In the genomic region with DNA sequence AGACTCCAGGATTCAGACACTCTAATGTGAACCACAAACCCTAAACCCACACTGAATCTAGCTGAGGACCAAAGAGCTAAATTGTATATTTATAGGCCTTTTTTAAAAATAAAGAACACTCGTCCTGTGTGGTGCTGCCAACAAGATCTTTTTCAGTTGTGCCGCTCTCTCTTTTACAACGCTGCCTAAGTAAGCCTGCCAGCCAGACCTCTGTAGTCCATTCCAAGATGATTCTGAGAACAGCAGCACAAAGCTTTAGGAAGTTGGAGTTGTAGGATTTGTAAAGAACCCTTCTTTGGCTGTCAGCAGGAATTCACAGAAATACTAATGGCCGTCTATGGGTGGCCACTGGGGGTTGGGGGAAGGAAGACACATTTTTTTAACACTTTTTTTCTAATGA, we compare ENCODE assay signal across 15 mouse cellular contexts.
"Had no signal": no experiment of that assay in that cellular context is flagged by ENCODE, and none has a peak within 500 bp of the region (broad histone marks: within the 10 kb centered on the region; RNA-seq: fewer than 3 reads in every experiment).

No protein-coding gene starts in this region.

- H3K4me3 ChIP-seq: kidney, embryonic 15.5 days; limb, embryonic 12.5 days; midbrain, embryonic 13.5 days; myocyte; neural tube, embryonic 15.5 days had no signal

- H3K36me3 ChIP-seq: kidney, embryonic 15.5 days; limb, embryonic 12.5 days; midbrain, embryonic 13.5 days; neural tube, embryonic 15.5 days had no signal

- H3K27me3 ChIP-seq: kidney, embryonic 15.5 days; limb, embryonic 12.5 days; midbrain, embryonic 13.5 days; neural tube, embryonic 15.5 days had no signal

- H3K9ac ChIP-seq: kidney, embryonic 15.5 days; limb, embryonic 12.5 days; liver, embryonic 14.5 days; midbrain, embryonic 13.5 days; neural tube, embryonic 15.5 days had no signal

- H3K4me1 ChIP-seq: kidney, embryonic 15.5 days; midbrain, embryonic 13.5 days had no signal

- ATAC-seq: midbrain, embryonic 13.5 days had no signal

- DNase-seq: kidney, adult 18-20 months; kidney, postnatal 25 days; layer of hippocampus, postnatal 36 days; lung, adult 18-20 months; right cerebral cortex, adult 18-20 months; right cerebral cortex, postnatal 4 days; spleen, adult 18-20 months; thymus, adult 18-20 months; thymus, postnatal 14 days had no signal

- H3K27ac ChIP-seq: kidney, embryonic 15.5 days; limb, embryonic 12.5 days; liver, embryonic 14.5 days; midbrain, embryonic 13.5 days; neural tube, embryonic 15.5 days had no signal

- H3K4me2 ChIP-seq: kidney, embryonic 15.5 days; limb, embryonic 12.5 days; midbrain, embryonic 13.5 days; neural tube, embryonic 15.5 days had no signal

- H3K9me3 ChIP-seq: kidney, embryonic 15.5 days; limb, embryonic 12.5 days; midbrain, embryonic 13.5 days; neural tube, embryonic 15.5 days had no signal
